Mouse (Mus musculus): ENCODE measurements around the gene Fry.

GRCm38 (mm10) chr5:150106358-150106757 is 12.1 kb upstream of the Fry start:
- no peak for TF ChIP-seq CTCF (IDR thresholded peaks at IDR 0.05; ENCODE audit: extremely low read depth, insufficient read length, insufficient replicate concordance, low read depth, low read length)
- TF ChIP-seq POLR2A (IDR thresholded peaks at IDR 0.05; ENCODE audit: low read depth, low read length), result no peak
